Mouse (Mus musculus): Measurements from ENCODE around the gene Stab2.

DNA sequence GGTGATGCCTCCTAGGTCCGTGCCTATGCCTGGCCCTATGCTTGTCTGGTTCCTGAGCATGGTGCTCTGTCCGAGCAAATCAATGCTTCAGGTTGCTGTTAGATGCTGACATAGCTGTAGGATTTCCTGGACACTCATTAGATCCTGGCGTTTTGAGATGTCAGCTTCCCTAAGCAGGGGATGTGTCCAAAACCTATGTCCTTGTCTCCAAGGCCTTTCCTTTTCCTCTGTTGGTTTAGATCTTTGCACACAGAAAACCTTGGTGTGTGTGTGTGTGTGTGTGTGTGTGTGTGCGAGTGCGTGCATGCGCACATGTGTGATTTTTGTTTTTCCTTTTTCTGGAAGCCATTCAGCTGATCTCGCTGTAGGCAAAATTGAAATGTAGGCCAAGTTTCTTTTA lies 4.3 kb upstream of the Stab2 start:
- TF ChIP-seq CTCF (conservative IDR thresholded peaks at IDR 0.05; ENCODE audit: low read length) (no peak), NANOG (IDR thresholded peaks at IDR 0.05; ENCODE audit: borderline replicate concordance, low read length) (no peak), POU5F1 (IDR thresholded peaks at IDR 0.05; ENCODE audit: borderline replicate concordance, low read length) (no peak)
